Mouse (Mus musculus): ENCODE data around the gene Gm10337. TPM values are rescaled to one million over a fixed set of nuclear protein-coding genes. Genes with fewer than 3 reads are reported as not detected.

Gm10337 gene
- polyA plus RNA-seq (2016; fragmentation: Nextera tagmentation; extraction: Ambion mirVana), result not detected in 2 replicates

DNA sequence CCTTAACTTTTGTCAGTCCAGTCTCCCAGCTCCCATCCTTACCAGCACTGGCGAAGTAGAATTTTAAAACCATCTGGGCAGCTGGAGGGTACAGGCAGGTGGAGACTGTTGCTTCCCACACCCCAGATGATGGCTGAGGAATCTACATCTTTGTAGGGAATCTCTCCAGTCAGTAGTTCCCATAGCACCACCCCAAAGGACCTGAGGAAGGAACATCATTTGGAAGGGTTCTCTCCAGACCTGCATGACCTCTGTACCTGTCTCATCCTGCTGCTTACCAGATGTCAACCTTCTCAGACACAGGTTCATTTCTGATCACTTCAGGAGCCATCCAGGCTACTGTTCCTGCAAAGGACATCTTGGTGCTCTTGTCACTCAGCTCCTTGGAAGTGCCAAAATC, at the start of gene Gm10337:
TSS of gene Gm10337 (plus strand) at position 276 of the 400 bp plus-strand sequence.
- H3K9me3 ChIP-seq, result no peaks in the 10 kb centered on the region
- ATAC-seq (ENCODE audit: insufficient number of reproducible peaks, insufficient read depth, low FRiP score, low TSS enrichment, low read depth), result no peak
- no peaks in the 10 kb centered on the region for H3K4me1 ChIP-seq (replicated peaks)
- no peak within 1 kb of the TSS for H3K4me2 ChIP-seq
- H3K4me3 ChIP-seq (replicated peaks), result no peak within 1 kb of the TSS
- no peak within 1 kb of the TSS for H3K9ac ChIP-seq (replicated peaks)
- peaks cover 87% of the 10 kb centered on the region for H3K36me3 ChIP-seq
- WGBS, result 87% methylated on average over 1 of the region's 1 CpGs
- no peaks in the 10 kb centered on the region for H3K27me3 ChIP-seq
- 0 out of 2 replicates have a peak within 1 kb of the TSS, but pooled peaks have one; percentile 24 for H3K27ac ChIP-seq

DNA sequence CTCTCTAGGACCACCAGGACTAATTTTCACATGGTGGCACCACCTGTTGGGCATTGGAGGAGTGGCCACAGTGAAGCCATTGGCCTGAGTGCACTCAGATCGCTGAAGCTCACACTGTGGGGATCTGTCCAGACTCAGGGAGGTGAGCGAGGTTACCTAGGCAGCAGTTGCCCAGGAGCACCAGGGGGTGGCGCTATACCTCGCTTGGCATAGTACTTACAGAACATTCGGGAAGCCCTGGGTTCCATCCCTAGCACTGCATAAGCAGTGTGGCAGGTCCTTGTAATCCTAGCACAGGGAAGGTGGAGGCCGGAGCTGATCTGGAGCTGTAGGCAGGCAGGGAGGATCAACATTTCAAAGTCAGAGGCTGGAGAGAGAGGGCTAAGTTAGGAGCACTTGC, 47.5 kb upstream of the Gm10337 start:
- WGBS, result 38% methylated on average over 6 of the region's 6 CpGs
- ATAC-seq (ENCODE audit: insufficient number of reproducible peaks, insufficient read depth, low FRiP score, low TSS enrichment, low read depth), result no peak
- H3K27me3 ChIP-seq, result no peaks in the 10 kb centered on the region
- H3K36me3 ChIP-seq, result no peaks in the 10 kb centered on the region
- no peak overlapping the region for H3K27ac ChIP-seq
- no peaks in the 10 kb centered on the region for H3K9me3 ChIP-seq
- no peak overlapping the region for H3K4me2 ChIP-seq
- H3K4me3 ChIP-seq (replicated peaks), result no peak overlapping the region
- H3K9ac ChIP-seq (replicated peaks), result no peak overlapping the region
- peaks cover 9% of the 10 kb centered on the region; the same call in 1 of the 2 replicates for H3K4me1 ChIP-seq (replicated peaks)

DNA sequence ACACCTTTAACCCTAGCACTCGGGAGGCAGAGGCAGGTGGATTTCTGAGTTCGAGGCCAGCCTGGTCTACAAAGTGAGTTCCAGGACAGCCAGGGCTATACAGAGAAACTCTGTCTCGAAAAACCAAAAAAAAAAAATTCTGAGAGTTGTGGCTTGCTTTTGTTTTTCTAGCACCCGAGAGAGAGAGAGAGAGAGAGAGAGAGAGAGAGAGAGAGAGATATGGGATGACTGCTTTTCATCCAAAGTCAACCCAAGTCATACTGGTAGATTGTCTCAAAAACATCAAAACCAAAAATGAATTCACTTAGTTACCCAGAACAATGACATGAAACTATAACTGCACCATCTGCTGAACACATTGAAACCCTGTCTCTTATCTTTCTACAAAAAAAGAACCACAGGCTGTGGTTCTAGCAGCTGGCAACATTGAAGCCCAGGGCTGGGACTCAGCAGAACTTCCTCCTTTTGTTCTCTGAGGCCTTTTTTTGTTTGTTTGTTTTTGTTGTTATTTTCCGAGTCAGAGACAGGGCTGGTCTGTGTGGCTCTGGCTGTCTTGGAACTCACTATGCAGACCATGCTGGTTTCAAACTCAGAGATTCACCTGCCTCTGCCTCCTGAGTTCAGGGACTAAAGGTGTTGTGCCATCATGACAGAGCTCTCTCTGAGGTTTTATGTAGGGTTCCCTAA, 45.3 kb upstream of the Gm10337 start:
- no peak overlapping the region for H3K27ac ChIP-seq
- 72% methylated on average over 5 of the region's 5 CpGs for WGBS

DNA sequence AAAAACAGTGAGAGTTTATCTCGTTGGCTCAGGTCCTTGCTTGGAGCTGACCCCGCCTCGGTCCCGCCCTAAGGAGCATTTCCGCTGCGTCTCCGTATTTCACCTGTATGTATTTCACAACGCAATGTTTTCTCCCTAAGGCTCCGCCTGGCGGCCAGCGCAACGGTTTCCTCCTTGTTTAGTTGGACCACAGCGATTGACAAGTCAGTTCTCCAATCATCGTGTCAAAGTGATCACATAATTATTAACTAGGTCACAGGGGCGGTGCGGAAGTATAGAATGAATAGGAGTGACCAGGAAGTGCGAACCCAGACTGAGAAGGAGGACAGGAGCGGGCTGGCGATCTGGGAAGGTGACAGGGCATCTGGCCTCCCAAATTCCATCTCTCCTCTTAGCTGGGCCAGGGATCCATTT, 44.6 kb upstream of the Gm10337 start, which contains the start of gene Prr13:
TSS of gene Prr13 (plus strand) at position 125 of the 414 bp plus-strand sequence.
- H3K36me3 ChIP-seq, result peaks cover 7% of the 10 kb centered on the region; the same call in 1 of the 2 replicates
- H3K27ac ChIP-seq, result peak within 1 kb of the TSS; percentile 18; the same call in 1 of the 2 replicates
- H3K9me3 ChIP-seq, result no peaks in the 10 kb centered on the region
- under 1% methylated on average over 19 of the region's 19 CpGs for WGBS
- ATAC-seq (ENCODE audit: insufficient number of reproducible peaks, insufficient read depth, low FRiP score, low TSS enrichment, low read depth), result peak; percentile 56; the same call in 1 of the 2 replicates
- H3K9ac ChIP-seq (replicated peaks), result peak within 1 kb of the TSS; percentile 13; the same call in 1 of the 2 replicates
- H3K27me3 ChIP-seq, result no peaks in the 10 kb centered on the region
- H3K4me2 ChIP-seq, result peak within 1 kb of the TSS; percentile 59
- H3K4me1 ChIP-seq (replicated peaks), result peaks cover 9% of the 10 kb centered on the region; the same call in 1 of the 2 replicates
- peak within 1 kb of the TSS; percentile 41 for H3K4me3 ChIP-seq (replicated peaks)

More for the DNA sequence above, 45.3 kb upstream of the Gm10337 start:
- Histone ChIP-seq H3K9ac (replicated peaks) (no peak overlapping the region), H3K4me1 (replicated peaks) (peaks cover 9% of the 10 kb centered on the region; the same call in 1 of the 2 replicates), H3K9me3 (no peaks in the 10 kb centered on the region), H3K4me3 (replicated peaks) (peak overlapping the region; percentile 41), H3K36me3 (peaks cover 4% of the 10 kb centered on the region; the same call in 1 of the 2 replicates), H3K4me2 (peak overlapping the region; percentile 59), H3K27me3 (no peaks in the 10 kb centered on the region)
- no peak for ATAC-seq (ENCODE audit: insufficient number of reproducible peaks, insufficient read depth, low FRiP score, low TSS enrichment, low read depth)

DNA sequence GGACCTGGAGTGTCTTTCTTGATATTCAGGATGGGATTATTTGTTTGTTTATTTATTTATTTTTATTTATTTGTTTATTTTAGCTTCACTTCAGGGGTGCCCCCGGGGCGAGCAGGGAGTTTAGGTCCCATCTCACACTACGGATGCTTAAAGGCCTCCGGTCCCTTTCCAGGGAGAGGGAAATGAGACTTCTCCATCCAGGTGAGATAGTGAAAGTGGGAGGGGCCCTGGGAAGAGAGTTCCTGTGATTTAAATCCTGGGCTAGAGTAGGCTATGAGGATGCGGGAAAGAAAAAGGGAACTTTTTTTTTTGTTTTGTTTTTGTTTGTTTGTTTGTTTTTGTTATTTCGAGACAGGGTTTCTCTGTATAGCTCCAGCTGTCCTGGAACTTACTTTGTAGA, 44.1 kb upstream of the Gm10337 start:
- peak overlapping the region; percentile 59 for H3K4me2 ChIP-seq
- 38% methylated on average over 6 of the region's 6 CpGs for WGBS
- peaks cover 9% of the 10 kb centered on the region; the same call in 1 of the 2 replicates for H3K4me1 ChIP-seq (replicated peaks)
- peak overlapping the region; percentile 41 for H3K4me3 ChIP-seq (replicated peaks)
- 0 out of 2 replicates have a peak overlapping the region, but pooled peaks have one; percentile 13 for H3K9ac ChIP-seq (replicated peaks)
- H3K27ac ChIP-seq, result peak overlapping the region; percentile 18; the same call in 1 of the 2 replicates
- no peak for ATAC-seq (ENCODE audit: insufficient number of reproducible peaks, insufficient read depth, low FRiP score, low TSS enrichment, low read depth)
- peaks cover 7% of the 10 kb centered on the region; the same call in 1 of the 2 replicates for H3K36me3 ChIP-seq
- H3K9me3 ChIP-seq, result no peaks in the 10 kb centered on the region
- H3K27me3 ChIP-seq, result no peaks in the 10 kb centered on the region

DNA sequence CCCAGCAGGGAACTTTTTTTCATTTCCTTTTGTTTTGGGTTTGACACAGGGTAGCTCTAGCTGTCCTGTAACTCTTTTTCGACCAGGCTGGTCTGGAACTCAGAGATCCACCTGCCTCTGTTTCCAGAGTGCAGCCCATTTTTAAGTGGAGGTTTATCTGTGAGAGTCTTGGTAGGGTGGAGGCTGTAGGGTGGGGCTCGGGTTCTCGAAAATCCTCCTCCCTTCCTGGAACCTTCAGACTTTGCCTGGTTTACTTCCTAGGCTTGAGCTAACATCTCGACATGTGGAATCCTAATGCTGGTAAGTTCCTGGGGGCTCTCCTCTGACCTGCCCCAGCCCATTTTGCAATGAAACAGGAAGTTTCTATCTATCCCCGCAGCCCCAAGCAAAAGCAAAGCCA, 43.7 kb upstream of the Gm10337 start:
- Histone ChIP-seq H3K4me3 (replicated peaks) (peak overlapping the region; percentile 41; the same call in 1 of the 2 replicates), H3K27ac (no peak overlapping the region), H3K9me3 (no peaks in the 10 kb centered on the region), H3K4me1 (replicated peaks) (peaks cover 9% of the 10 kb centered on the region; the same call in 1 of the 2 replicates), H3K4me2 (peak overlapping the region; percentile 59), H3K9ac (replicated peaks) (no peak overlapping the region), H3K36me3 (peaks cover 7% of the 10 kb centered on the region; the same call in 1 of the 2 replicates), H3K27me3 (no peaks in the 10 kb centered on the region)
- no peak for ATAC-seq (ENCODE audit: insufficient number of reproducible peaks, insufficient read depth, low FRiP score, low TSS enrichment, low read depth)
- WGBS, result 74% methylated on average over 5 of the region's 5 CpGs

DNA sequence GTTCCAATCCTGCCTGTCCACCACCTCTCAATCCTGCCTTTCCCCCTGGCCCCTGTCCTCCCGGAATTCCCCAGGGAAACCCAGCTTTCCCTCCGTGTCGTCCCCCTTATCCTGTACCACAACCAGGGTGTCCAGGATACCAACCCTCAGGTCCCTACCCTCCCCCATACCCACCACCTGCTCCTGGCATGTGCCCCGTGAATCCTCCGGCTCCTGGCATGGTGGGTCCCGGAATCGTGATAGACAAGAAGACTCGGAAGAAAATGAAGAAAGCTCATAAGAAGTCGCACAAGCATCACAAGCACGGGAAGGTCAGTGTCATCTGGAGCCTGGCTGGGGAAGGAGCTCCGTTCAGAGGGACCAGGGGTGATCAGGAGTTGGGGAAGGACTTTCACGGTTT, 43.1 kb upstream of the Gm10337 start:
- peak overlapping the region; percentile 59; the same call in 1 of the 2 replicates for H3K4me2 ChIP-seq

DNA sequence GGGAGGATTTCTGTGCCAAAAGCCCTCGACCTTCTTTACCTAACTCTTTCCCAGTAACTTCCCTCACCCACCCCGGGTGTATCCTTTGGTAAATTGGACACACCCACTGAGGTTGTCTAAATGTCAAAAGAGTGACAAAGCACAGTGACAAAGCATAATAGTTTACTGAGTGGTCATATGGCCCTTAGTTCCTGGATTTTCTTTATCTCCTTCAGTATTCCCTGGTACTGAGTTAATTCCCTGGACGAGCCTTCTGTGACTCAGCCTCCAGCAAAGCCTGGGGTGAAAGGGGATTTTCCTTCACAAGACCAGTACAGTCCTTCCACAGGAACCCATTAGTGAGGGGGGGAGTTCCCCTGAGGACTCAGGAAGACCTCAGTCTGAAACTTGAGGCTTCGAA, 42.6 kb upstream of the Gm10337 start:
- Histone ChIP-seq H3K4me3 (replicated peaks) (no peak overlapping the region), H3K36me3 (peaks cover 7% of the 10 kb centered on the region; the same call in 1 of the 2 replicates), H3K4me2 (no peak overlapping the region), H3K4me1 (replicated peaks) (peaks cover 9% of the 10 kb centered on the region; the same call in 1 of the 2 replicates), H3K9ac (replicated peaks) (no peak overlapping the region), H3K27ac (0 out of 2 replicates have a peak overlapping the region, but pooled peaks have one; percentile 23), H3K27me3 (no peaks in the 10 kb centered on the region), H3K9me3 (no peaks in the 10 kb centered on the region)
- no peak for ATAC-seq (ENCODE audit: insufficient number of reproducible peaks, insufficient read depth, low FRiP score, low TSS enrichment, low read depth)
- 72% methylated on average over 4 of the region's 4 CpGs for WGBS

More for the DNA sequence above, 43.1 kb upstream of the Gm10337 start:
- no peak for ATAC-seq (ENCODE audit: insufficient number of reproducible peaks, insufficient read depth, low FRiP score, low TSS enrichment, low read depth)
- WGBS, result 84% methylated on average over 12 of the region's 12 CpGs
- H3K4me1 ChIP-seq (replicated peaks), result peaks cover 9% of the 10 kb centered on the region; the same call in 1 of the 2 replicates
- peaks cover 7% of the 10 kb centered on the region; the same call in 1 of the 2 replicates for H3K36me3 ChIP-seq
- H3K4me3 ChIP-seq (replicated peaks), result no peak overlapping the region
- no peak overlapping the region for H3K9ac ChIP-seq (replicated peaks)
- no peaks in the 10 kb centered on the region for H3K27me3 ChIP-seq
- no peaks in the 10 kb centered on the region for H3K9me3 ChIP-seq
- no peak overlapping the region for H3K27ac ChIP-seq

DNA sequence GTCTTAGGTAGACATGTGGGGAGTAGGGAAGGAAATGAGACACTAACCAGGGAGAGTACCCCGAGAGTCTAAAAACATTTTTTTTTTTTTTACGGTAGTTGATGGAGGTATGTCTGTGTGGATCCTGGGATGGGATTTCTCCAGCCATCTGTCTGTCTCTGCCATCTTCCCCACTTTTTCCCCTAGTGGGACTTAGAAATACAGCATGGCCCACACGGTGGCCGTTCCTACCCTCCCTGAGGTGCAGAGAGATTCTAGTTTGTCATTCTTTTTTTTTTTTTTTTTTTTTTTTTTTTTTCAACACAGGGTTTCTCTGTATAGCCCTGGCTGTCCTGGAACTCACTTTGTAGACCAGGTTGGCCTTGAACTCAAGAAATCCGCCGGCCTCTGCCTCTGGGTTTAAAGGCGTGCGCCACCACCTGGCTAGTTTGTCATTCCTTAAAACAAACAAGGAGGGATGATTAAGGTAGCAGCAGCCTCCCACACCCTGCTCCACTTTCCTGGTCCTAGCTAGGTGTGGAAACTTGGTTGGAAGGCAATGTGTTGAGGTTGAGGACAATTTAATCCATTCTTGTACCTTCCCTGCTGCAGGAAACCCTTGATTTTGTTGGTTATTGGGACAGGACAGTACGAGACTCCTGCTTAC, 42.0 kb upstream of the Gm10337 start:
- Histone ChIP-seq H3K4me1 (replicated peaks) (peaks cover 9% of the 10 kb centered on the region; the same call in 1 of the 2 replicates), H3K36me3 (peaks cover 7% of the 10 kb centered on the region; the same call in 1 of the 2 replicates), H3K27me3 (no peaks in the 10 kb centered on the region), H3K9me3 (no peaks in the 10 kb centered on the region), H3K9ac (replicated peaks) (no peak overlapping the region), H3K27ac (0 out of 2 replicates have a peak overlapping the region, but pooled peaks have one; percentile 23), H3K4me3 (replicated peaks) (no peak overlapping the region), H3K4me2 (no peak overlapping the region)
- 82% methylated on average over 9 of the region's 9 CpGs for WGBS
- ATAC-seq (ENCODE audit: insufficient number of reproducible peaks, insufficient read depth, low FRiP score, low TSS enrichment, low read depth), result no peak

DNA sequence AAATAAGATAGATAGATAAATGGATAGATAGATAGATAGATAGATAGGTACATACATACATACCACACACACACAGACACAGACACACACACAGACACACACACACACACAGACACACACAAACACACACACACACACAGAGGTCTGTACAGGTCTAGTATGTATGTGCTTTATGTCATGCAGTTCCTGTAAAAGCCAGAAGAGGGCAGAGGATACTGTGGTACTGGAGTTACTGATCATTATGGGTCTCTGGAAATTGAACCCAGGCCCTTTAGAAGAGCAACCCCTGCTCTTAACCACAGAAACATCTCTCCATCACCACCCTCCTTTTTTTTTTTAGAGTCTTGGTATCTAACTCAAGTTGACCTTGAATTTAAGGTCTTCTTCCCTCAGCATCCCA, 39.9 kb upstream of the Gm10337 start:
- Histone ChIP-seq H3K27me3 (no peaks in the 10 kb centered on the region), H3K9me3 (no peaks in the 10 kb centered on the region), H3K4me2 (no peak overlapping the region), H3K9ac (replicated peaks) (no peak overlapping the region), H3K27ac (no peak overlapping the region), H3K36me3 (peaks cover 7% of the 10 kb centered on the region; the same call in 1 of the 2 replicates), H3K4me1 (replicated peaks) (peaks cover 6% of the 10 kb centered on the region; the same call in 1 of the 2 replicates), H3K4me3 (replicated peaks) (no peak overlapping the region)
- no peak for ATAC-seq (ENCODE audit: insufficient number of reproducible peaks, insufficient read depth, low FRiP score, low TSS enrichment, low read depth)

Data from limb, embryonic 12.5 days (tissue).